Mouse (Mus musculus): ENCODE results near the gene Hrct1. TPM values are rescaled to one million over a fixed set of nuclear protein-coding genes. Genes with fewer than 3 reads are reported as not detected.

The Hrct1 gene
- polyA plus RNA-seq, 1 experiment from 2014 or later: 2.0 TPM

Other genes with a start within 250 kb of the Hrct1 start
- gene Sit1, start 243.5 kb upstream of the Hrct1 start, polyA plus RNA-seq (2015; fragmentation: Nextera tagmentation; extraction: Ambion mirVana): 0.25 and 0.74 TPM in 2 replicates
- 73.7 and 73.8 TPM in 2 replicates for gene Ccdc107, start 234.3 kb upstream of the Hrct1 start, polyA plus RNA-seq (2015; fragmentation: Nextera tagmentation; extraction: Ambion mirVana)
- 47.7 and 56.1 TPM in 2 replicates for gene Arhgef39, start 227.5 kb upstream of the Hrct1 start, polyA plus RNA-seq (2015; fragmentation: Nextera tagmentation; extraction: Ambion mirVana)
- gene Car9, start 220.2 kb upstream of the Hrct1 start, polyA plus RNA-seq (2015; fragmentation: Nextera tagmentation; extraction: Ambion mirVana): 5.5 and 6.4 TPM in 2 replicates
- 203 and 218 TPM in 2 replicates for gene Tpm2, start 203.4 kb upstream of the Hrct1 start, polyA plus RNA-seq (2015; fragmentation: Nextera tagmentation; extraction: Ambion mirVana)
- gene Creb3, start 164.9 kb upstream of the Hrct1 start, polyA plus RNA-seq (2015; fragmentation: Nextera tagmentation; extraction: Ambion mirVana): 69.5 and 70.9 TPM in 2 replicates
- 68.7 and 84.9 TPM in 2 replicates for gene Tln1, start 164.5 kb upstream of the Hrct1 start, polyA plus RNA-seq (2015; fragmentation: Nextera tagmentation; extraction: Ambion mirVana)
- 23.1 and 25.0 TPM in 2 replicates for gene Rgp1, start 148.5 kb upstream of the Hrct1 start, polyA plus RNA-seq (2015; fragmentation: Nextera tagmentation; extraction: Ambion mirVana)
- gene Gba2, start 148.3 kb upstream of the Hrct1 start, polyA plus RNA-seq (2015; fragmentation: Nextera tagmentation; extraction: Ambion mirVana): 21.0 and 21.3 TPM in 2 replicates
- 0.38 and 1.1 TPM in 2 replicates for gene Msmp, start 142.7 kb upstream of the Hrct1 start, polyA plus RNA-seq (2015; fragmentation: Nextera tagmentation; extraction: Ambion mirVana)
- 11.1 and 11.6 TPM in 2 replicates for gene Npr2, start 95.3 kb upstream of the Hrct1 start, polyA plus RNA-seq (2015; fragmentation: Nextera tagmentation; extraction: Ambion mirVana)
- gene Spag8, start 73.6 kb upstream of the Hrct1 start, polyA plus RNA-seq (2015; fragmentation: Nextera tagmentation; extraction: Ambion mirVana): 9.0 and 9.6 TPM in 2 replicates
- 120 and 127 TPM in 2 replicates for gene Hint2, start 70.7 kb upstream of the Hrct1 start, polyA plus RNA-seq (2015; fragmentation: Nextera tagmentation; extraction: Ambion mirVana)
- gene Tmem8b, start 58.2 kb upstream of the Hrct1 start, polyA plus RNA-seq (2015; fragmentation: Nextera tagmentation; extraction: Ambion mirVana): 4.8 and 5.4 TPM in 2 replicates
- gene Fam221b, start 58.0 kb upstream of the Hrct1 start, polyA plus RNA-seq (2015; fragmentation: Nextera tagmentation; extraction: Ambion mirVana): 2.2 and 2.8 TPM in 2 replicates
- not detected in 2 replicates for gene Olfr70, start 26.4 kb upstream of the Hrct1 start, polyA plus RNA-seq (2015; fragmentation: Nextera tagmentation; extraction: Ambion mirVana)
- gene Olfr71, start 16.9 kb upstream of the Hrct1 start, polyA plus RNA-seq (2015; fragmentation: Nextera tagmentation; extraction: Ambion mirVana): 0.08 and 0.16 TPM in 2 replicates
- gene Spaar, start 2.8 kb downstream of the Hrct1 start, polyA plus RNA-seq (2015; fragmentation: Nextera tagmentation; extraction: Ambion mirVana): 1.2 and 2.1 TPM in 2 replicates
- gene Olfr159, start 43.8 kb downstream of the Hrct1 start, polyA plus RNA-seq (2015; fragmentation: Nextera tagmentation; extraction: Ambion mirVana): not detected in 2 replicates
- not detected in 2 replicates for gene Olfr156, start 96.7 kb downstream of the Hrct1 start, polyA plus RNA-seq (2015; fragmentation: Nextera tagmentation; extraction: Ambion mirVana)
- gene Olfr157, start 113.0 kb downstream of the Hrct1 start, polyA plus RNA-seq (2015; fragmentation: Nextera tagmentation; extraction: Ambion mirVana): not detected in 2 replicates
- not detected in 2 replicates for gene Olfr155, start 124.4 kb downstream of the Hrct1 start, polyA plus RNA-seq (2015; fragmentation: Nextera tagmentation; extraction: Ambion mirVana)
- 24.1 and 25.2 TPM in 2 replicates for gene Reck, start 148.3 kb downstream of the Hrct1 start, polyA plus RNA-seq (2015; fragmentation: Nextera tagmentation; extraction: Ambion mirVana)
- gene Glipr2, start 230.2 kb downstream of the Hrct1 start, polyA plus RNA-seq (2015; fragmentation: Nextera tagmentation; extraction: Ambion mirVana): 57.8 and 59.6 TPM in 2 replicates

Data from lung, embryonic 16.5 days (tissue).